Mouse (Mus musculus) neutrophil, adult 5-6 weeks (primary cell): ENCODE data around the gene Mst1r. TPM values are rescaled to one million over a fixed set of nuclear protein-coding genes. Genes with fewer than 3 reads are reported as not detected.

Experiments
- ATAC-seq: fragments of 151-379, 151-347 bp; 2 replicates; pipeline ENCODE4 v1.8.0; 2017; ENCODE audit warnings: mild to moderate bottlenecking, moderate TSS enrichment; ENCODE audit not compliant: insufficient number of reproducible peaks, poor library complexity, low FRiP score, severe bottlenecking; ENCODE audit errors: extremely low read depth
- total RNA-seq: library from RNA; stranded (forward); fragments of 200-1000 nt; gene quantifications from 2 replicates; pipeline ENCODE4 v1.2.3, GENCODE M21; 2017

Gene Mst1r
- total RNA-seq, 1 experiment from 2014 or later = 3.0 TPM

DNA sequence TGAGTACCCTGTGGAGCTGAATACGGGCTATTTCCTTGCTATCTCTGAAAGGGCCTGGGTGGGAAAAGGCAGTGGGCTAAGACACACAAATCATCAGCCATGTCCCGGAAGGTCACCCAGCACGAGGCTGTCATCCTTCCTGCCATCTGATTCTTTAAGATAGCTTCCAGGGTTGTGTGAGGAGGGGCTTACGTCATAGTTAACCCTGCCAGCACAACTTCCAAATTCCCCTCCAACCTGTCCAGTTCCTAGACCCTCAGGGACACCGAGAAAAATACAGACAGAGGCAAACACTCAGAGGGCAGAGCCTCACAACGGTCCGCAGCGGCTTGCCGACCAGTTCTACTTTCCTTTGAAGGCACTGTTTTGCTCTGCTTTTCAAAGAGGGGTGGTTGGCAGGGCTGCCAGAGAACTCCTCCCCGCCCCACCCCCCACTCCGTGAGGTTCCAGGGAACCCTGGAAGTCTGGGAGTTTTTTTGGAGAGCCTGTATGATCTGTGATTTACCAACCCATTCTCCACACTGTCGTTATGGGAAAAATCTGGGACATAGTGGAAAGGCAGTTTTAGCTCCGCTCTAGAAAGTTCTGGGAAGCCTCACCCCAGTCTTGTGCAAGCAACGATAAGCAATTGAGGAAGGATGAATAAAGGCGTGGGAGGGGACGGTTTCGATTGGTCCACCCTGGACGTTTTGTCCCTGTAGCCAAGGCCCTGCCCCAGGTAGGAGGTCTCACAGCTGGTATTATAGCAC is 1.9 kb downstream of the Mst1r start:
- ATAC-seq = no peak

DNA sequence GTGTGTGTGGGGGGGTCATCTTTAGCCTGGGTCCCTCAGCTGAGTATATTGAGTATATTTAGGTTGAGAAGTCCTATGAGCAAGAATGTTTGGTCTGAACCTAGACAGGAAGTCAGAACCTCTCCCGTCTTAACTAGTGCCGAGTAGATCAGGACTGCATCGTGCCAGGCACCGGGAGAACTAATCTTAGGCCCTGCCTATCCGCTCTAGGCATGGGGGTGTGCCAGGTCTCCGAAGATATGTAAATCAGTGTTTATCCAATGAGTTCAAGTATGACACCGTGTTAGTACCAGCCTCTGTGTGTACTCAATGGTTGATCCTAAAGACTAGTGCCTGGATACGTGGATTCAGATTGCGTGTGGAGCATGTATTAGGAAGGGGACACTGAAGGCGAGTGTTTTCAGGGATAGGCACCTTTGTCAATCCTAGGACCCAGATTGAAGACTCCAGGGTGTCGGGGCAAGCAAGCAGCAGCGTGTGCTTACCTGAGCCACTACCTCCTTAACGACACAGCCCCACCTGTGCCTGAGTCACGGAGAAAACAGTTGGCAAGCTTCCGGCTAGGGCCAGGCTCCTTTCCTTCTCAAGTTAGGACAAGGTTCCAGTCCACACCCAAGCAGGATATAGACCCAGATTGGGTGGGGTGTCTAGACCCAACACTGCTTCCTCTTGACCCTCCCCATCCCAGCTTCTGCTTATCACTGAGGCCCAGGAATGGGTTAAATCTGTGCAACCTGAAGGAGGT is 3.5 kb downstream of the Mst1r start:
- no peak for ATAC-seq

DNA sequence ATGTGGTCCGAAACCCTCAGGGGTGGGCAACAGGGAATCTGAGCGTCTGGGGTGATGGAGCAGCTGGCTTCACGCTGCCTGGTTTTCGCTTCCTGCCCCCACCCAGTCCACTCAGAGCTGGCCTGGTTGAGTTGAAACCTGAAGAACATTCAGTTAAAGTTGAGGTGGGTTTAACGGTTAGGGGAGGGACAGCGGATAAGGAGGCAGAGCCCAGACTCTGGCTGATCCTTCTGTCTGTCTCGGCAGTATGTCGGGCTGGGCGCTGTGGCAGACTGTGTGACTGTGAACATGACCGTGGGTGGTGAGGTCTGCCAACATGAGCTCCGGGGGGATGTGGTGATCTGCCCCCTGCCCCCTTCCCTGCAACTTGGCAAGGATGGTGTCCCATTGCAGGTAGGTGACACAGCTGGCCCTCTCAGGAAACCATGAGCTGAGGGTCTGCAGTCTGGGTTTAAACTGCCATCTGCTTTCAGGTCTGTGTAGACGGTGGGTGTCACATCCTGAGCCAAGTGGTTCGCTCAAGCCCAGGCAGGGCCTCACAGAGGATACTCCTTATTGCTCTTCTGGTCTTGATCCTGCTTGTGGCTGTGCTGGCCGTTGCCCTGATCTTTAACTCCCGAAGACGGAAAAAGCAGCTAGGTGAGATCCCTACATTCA is 8.2 kb downstream of the Mst1r start:
- ATAC-seq = no peak

- ATAC-seq = no peak
These were observed 11.4 kb downstream of the Mst1r start for GRCm38 (mm10) chr9:107917895-107918608.

DNA sequence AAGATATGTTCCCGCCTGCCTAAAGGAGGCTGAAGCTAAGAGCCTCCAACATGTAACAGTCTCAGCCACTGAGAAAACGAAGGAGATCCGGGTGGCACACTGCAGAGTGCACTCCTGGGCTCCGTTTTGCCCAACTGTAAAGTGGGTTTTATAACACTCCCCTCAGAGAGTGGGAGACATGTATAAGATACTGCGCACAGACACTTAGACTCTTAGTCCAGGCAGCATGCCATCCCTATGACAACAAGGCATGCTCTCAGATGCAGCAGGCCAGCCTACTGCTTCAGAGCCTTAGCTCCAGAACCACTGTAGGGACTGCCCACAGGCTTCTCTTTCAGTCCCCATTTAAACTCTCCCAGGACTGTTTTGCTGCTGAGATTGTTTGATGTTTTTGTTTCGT is 12.2 kb downstream of the Mst1r start:
- no peak for ATAC-seq

DNA sequence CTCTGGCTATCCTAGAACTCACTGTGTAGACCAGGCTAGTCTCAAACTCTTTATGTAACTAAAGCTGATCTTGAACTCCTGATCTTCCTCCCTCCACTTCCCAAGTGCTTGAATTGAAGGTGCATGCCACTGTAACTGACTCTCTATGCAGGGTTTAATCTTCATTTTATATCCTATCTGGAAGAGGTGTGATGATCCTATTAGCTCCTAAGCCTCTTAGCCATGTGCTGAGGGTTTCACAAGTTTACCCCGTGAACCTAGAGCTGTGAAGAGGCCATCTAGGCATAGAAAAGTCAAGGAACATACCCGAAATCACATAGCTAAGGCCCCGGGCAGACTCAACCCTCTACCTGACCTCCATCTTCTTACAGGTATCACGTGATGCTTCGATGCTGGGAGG is 12.8 kb downstream of the Mst1r start:
- no peak for ATAC-seq

DNA sequence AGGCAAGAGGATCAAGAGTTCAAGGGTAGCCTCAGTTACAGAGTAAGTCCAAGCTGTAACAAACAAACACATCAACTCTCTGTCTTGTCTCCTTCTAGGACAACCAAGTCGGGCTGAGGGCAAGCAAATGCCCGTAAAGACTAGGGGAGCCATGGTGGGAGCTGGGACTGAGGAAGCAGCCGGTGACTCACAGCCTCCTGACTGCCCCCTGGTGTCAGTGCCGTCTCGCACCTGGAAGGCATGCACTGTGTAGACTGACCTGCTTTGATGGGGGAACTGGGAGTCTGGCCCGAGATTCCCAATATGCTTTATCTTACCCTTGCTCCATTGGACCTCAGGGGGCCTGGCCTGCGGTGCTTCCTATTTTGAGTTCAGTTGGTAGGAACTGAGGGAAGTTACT is 16.3 kb downstream of the Mst1r start:
- ATAC-seq = peak; percentile 24; the same call in 1 of the 2 replicates

DNA sequence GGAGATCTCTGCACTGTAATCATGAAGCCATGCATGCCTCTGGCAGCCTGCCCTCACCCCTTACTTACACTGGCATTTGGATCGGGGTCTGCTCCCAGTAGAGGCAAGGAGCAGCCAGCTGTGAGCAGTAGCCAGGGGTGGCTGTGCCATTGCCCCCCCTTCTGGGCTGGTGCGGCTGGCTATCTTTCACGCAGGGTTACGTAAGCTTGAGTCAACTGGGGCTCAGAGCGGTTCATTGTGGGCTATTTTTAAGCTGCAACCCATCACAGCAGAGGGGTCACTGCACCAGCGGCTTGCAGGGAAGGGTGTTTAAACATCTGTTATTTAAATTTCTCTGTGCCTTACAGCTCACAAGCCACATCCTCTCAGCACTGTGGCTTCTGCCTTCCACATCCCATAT is 17.3 kb downstream of the Mst1r start:
- no peak for ATAC-seq

DNA sequence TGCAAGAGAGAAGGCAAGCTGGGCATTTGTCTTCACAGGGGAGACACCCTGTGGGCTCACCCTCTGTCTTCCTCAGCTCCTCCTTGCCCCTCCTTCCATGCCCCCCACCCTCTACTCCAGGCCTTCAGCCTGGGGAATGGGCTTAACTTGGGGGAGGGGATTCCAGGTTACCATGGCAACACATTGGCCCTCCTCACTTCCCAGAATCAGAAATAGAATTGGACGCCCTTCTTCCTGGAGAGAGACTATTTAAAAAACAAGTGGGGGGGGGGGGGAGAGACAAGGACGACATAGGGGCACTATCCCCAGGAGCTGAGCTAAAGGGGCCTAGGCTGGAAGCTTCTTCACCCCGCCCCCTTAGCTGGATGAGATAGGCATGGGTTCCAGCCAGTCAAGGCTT is 18.6 kb downstream of the Mst1r start:
- ATAC-seq = no peak

- ATAC-seq = no peak
These were observed 20.3 kb downstream of the Mst1r start for GRCm38 (mm10) chr9:107926920-107927420.

GRCm38 (mm10) chr9:107927749-107928148 is 21.1 kb downstream of the Mst1r start:
- ATAC-seq = no peak

DNA sequence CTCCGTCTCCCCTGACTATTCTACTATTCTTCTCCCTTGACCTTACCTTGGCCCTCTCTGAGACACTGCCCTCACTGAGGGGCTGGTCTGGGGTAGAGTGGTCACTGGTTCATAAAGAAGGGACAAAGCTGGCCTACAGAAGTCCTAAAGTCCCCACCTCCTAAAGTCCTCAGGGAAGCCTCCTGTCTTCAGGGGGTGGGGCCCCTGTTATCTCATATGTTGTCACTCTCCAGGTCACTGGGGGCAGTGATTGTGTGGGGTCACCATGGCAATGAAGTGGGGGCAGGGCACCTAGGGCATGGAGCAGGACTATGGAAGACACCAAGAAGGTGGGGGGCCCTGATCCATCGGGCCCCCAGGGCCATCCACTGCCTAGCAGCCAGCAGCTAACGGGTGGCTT is 21.5 kb downstream of the Mst1r start, which contains the start of gene Actl11:
Actl11 (plus strand) TSS at position 301 of the 400 bp plus-strand sequence.
- no peak for ATAC-seq

DNA sequence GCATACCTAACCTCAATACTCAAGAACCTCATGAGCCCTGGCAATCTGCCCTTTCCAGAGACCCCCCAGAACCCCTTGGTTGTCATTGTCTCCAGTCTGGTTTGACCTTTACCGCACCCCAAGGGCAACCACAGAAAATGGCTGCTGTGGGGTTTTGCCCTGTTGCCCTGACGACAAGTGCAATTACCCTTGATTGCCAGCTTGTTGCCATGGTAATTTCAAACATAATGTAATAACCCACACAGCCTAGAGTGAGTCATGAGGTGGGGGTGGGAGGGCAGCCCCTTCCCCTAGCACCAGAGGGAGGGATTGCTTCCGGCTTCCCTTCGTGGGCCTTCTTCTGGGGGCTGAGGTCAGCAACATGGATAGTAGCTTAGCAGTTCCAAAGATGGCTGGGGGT is 25.5 kb downstream of the Mst1r start:
- no peak for ATAC-seq

- no peak for ATAC-seq
These were observed 27.5 kb downstream of the Mst1r start for GRCm38 (mm10) chr9:107934146-107934545.

- no peak for ATAC-seq
These were observed 28.7 kb downstream of the Mst1r start, which contains the start of gene Camkv for GRCm38 (mm10) chr9:107935374-107935773. Gene Camkv, plus strand, starts transcription at chr9:107935674.

DNA sequence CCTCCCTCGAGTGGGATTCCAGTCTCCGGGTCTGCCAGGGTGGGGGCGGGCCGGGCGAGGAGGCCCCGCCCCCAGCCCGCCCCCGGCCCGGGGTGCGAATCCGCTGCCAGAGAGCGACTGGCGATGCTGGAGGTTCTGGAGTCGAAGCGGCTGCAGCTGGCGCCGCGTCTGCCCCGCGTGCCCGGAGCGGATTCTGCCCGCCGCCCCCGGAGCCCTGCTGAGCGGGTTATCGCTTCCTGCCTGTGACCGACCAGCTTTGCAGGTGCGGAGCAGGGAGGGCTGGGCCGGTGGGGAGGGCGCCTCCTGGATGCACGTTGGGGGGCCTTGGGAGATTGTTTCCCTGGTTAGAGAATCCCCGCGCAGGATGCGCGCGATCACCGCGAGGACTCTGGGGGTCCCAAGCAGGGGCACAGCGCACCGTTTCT is 29.1 kb downstream of the Mst1r start:
- no peak; the same call in 1 of the 2 replicates for ATAC-seq

DNA sequence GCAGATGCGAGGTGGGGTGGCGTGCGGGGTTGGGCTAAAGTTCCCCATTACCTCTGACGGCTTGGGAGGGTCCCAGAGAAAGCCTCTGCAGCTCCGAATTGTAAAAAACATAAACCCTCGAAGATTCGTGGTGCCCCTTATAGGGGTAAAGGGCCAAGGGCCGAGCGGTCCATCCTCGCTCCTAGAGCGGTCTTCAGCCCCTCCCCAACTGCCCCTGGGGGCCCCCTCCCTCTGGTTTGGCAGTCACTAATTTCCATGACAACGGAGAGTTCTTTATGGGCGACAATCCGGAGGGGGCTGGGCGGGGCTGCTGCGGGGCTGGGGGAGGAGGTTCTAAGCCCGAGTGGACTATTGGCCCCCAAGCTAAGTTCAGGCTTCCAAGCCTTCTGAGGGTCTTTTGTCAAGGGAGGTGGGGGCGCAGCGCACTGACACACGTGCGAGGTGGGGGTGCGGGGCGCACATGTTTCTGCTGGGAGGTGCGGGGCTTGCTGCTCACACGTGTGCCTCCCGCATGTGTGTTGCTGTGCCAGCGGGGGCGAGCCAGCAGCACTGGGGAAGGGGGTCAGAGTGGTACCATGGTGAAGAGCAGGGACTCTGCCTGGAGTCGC is 29.6 kb downstream of the Mst1r start:
- ATAC-seq = no peak

GRCm38 (mm10) chr9:107936831-107937230 is 30.2 kb downstream of the Mst1r start:
- ATAC-seq = no peak
